Mouse (Mus musculus) limb, embryonic 13.5 days (tissue): ENCODE data around the gene Trafd1. TPM values are rescaled to one million over a fixed set of nuclear protein-coding genes. Genes with fewer than 3 reads are reported as not detected.

Source experiments
- ATAC-seq: fragments of 200-750 bp; cut with Nextera tagmentation; 2 replicates; pipeline ENCODE4 v1.8.0; 2017; ENCODE audit warnings: low read depth, moderate number of reproducible peaks, moderate TSS enrichment; ENCODE audit not compliant: low FRiP score
- H3K27ac ChIP-seq: fragments of 300-500 bp; sonication (generic); 2 replicates; pipeline ENCODE4 v1.5.1; 2015; ENCODE audit warnings: inconsistent platforms, mild to moderate bottlenecking, moderate library complexity
- H3K27me3 ChIP-seq: fragments of 300-500 bp; sonication (generic); 2 replicates; pipeline ENCODE4 v1.6.1; 2015; ENCODE audit warnings: mild to moderate bottlenecking, inconsistent platforms
- H3K36me3 ChIP-seq: fragments of 300-500 bp; sonication (generic); 2 replicates; pipeline ENCODE4 v1.6.1; 2015; ENCODE audit warnings: inconsistent platforms, mild to moderate bottlenecking, moderate library complexity
- H3K4me1 ChIP-seq: fragments of 300-500 bp; sonication (generic); 2 replicates; pipeline ENCODE4 v1.6.1; 2015; ENCODE audit warnings: inconsistent platforms
- H3K4me2 ChIP-seq: fragments of 300-500 bp; sonication (generic); replicated peaks from 2 replicates; pipeline ENCODE4 v1.6.1; 2015; ENCODE audit warnings: inconsistent platforms, mild to moderate bottlenecking, moderate library complexity
- H3K4me3 ChIP-seq: fragments of 300-500 bp; sonication (generic); 2 replicates; pipeline ENCODE4 v1.5.1; 2015; ENCODE audit warnings: moderate library complexity, mild to moderate bottlenecking, inconsistent platforms
- H3K9ac ChIP-seq: fragments of 300-500 bp; sonication (generic); 2 replicates; pipeline ENCODE4 v1.6.1; 2015; ENCODE audit warnings: mild to moderate bottlenecking, inconsistent platforms
- H3K9me3 ChIP-seq: fragments of 300-500 bp; sonication (generic); 2 replicates; pipeline ENCODE4 v1.6.1; 2016; ENCODE audit warnings: inconsistent platforms
- WGBS: fragments of 180-500 bp; shearing (Covaris S2); methylation state at CpG from one replicate; pipeline ENCODE4 v1.1.7; 2015; 5-methylcytosine and 5-hydroxymethylcytosine counted together
- polyA plus RNA-seq: library from polyadenylated mRNA; unstranded; fragments of >200 nt; fragmentation: Nextera tagmentation; extraction: Ambion mirVana; gene quantifications from 2 replicates; pipeline ENCODE4 v1.2.1, GENCODE M21; 2015

The Trafd1 gene
- polyA plus RNA-seq, 1 experiment from 2014 or later = 78.5 TPM

DNA sequence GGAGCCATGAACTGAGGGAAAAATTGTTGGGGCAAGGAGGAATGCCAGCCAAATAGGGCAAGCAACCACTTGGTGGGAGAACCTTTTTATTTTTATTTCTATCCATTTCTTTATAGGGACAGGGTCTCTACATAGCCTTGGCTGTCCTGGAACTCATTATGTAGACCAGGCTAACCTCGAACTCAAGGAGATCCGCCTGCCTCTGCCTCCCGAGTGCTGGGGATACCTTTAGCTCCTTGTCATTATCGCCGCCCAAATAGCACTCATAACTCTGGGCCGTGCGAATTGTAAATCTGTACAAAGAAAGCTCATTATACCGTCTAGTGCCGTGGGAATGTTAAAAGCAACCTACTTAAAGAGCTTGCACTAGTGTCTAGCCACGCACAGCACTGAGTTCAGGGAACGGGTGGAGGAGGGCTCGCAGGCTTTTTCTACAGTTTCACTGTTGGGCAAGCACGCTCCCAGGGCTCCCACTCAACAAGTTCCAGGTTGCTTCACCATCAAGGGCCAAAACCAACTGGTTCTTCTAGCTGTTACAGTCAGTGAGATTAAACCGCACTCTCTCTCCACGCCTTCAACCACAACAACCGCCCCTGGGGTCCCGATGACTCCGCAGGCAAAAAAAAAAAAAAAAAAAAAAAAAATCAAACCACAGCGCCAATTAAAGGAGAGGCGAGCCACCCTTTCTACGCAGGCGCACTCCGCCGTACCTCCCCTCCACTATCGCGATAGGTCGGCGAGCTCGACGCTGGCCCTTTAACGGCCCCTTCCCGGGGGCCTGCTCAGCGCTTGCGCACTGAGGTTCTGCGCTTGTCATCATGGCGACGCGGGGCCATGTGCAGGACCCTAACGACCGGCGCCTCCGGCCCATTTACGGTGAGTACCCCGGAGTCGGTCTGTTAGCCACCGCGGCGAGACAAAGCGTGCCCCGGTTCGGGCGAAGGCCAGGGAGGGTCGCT is 12.0 kb upstream of the Trafd1 start, which contains the start of gene Naa25:
TSS of gene Naa25 (plus strand) at position 750 of the 959 bp plus-strand sequence.
- Histone ChIP-seq H3K27me3 (no peaks in the 10 kb centered on the region), H3K9me3 (no peaks in the 10 kb centered on the region), H3K4me2 (peak within 1 kb of the TSS; percentile 89), H3K9ac (peak within 1 kb of the TSS; percentile 89), H3K27ac (peak within 1 kb of the TSS; percentile 91), H3K4me1 (peaks cover 17% of the 10 kb centered on the region), H3K4me3 (peak within 1 kb of the TSS; percentile 97), H3K36me3 (peaks cover 10% of the 10 kb centered on the region)
- 9% methylated on average over 53 of the region's 53 CpGs for WGBS
- peak; percentile 94 for ATAC-seq

DNA sequence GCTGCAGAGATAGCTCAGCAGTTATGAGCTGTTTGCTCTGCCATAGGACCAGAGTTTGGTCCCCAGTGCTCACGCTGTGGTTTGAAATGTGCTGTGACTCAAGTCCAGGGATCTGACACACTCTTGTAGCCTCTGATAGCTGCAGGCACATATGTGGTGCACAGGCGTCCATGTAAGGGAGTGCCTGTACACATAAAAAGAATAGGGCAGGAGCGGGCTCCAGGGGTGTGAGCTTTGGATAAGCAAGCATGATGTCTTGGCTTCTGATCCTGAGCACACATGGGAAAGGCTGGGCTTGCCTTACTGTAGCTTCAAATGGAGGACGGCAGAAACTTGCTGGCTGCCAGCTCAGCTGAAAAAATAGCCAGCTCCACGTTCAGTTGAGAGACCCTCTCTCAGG is 10.2 kb upstream of the Trafd1 start:
- Histone ChIP-seq H3K36me3 (no peaks in the 10 kb centered on the region), H3K27me3 (no peaks in the 10 kb centered on the region), H3K4me1 (peaks cover 17% of the 10 kb centered on the region), H3K9me3 (no peaks in the 10 kb centered on the region), H3K27ac (no peak overlapping the region), H3K9ac (no peak overlapping the region), H3K4me3 (no peak overlapping the region), H3K4me2 (no peak overlapping the region)
- WGBS = 76% methylated on average over 5 of the region's 5 CpGs
- no peak for ATAC-seq

- H3K4me3 ChIP-seq = no peak overlapping the region
- H3K9me3 ChIP-seq = no peaks in the 10 kb centered on the region
- H3K4me1 ChIP-seq = peaks cover 3% of the 10 kb centered on the region; the same call in 1 of the 2 replicates
- H3K4me2 ChIP-seq = no peak overlapping the region
- H3K36me3 ChIP-seq = no peaks in the 10 kb centered on the region
- ATAC-seq = no peak
- H3K27me3 ChIP-seq = no peaks in the 10 kb centered on the region
- no peak overlapping the region for H3K27ac ChIP-seq
- 78% methylated on average over 3 of the region's 3 CpGs for WGBS
- H3K9ac ChIP-seq = no peak overlapping the region
These were observed 8.0 kb upstream of the Trafd1 start for GRCm38 (mm10) chr5:121393402-121393801.

GRCm38 (mm10) chr5:121392667-121393380 is 7.4 kb upstream of the Trafd1 start:
- peaks cover 3% of the 10 kb centered on the region; the same call in 1 of the 2 replicates for H3K4me1 ChIP-seq
- 57% methylated on average over 16 of the region's 16 CpGs for WGBS
- no peak overlapping the region for H3K4me2 ChIP-seq
- H3K27me3 ChIP-seq = no peaks in the 10 kb centered on the region
- H3K27ac ChIP-seq = no peak overlapping the region
- no peaks in the 10 kb centered on the region for H3K36me3 ChIP-seq
- no peak overlapping the region for H3K9ac ChIP-seq
- no peaks in the 10 kb centered on the region for H3K9me3 ChIP-seq
- H3K4me3 ChIP-seq = no peak overlapping the region
- ATAC-seq = no peak

DNA sequence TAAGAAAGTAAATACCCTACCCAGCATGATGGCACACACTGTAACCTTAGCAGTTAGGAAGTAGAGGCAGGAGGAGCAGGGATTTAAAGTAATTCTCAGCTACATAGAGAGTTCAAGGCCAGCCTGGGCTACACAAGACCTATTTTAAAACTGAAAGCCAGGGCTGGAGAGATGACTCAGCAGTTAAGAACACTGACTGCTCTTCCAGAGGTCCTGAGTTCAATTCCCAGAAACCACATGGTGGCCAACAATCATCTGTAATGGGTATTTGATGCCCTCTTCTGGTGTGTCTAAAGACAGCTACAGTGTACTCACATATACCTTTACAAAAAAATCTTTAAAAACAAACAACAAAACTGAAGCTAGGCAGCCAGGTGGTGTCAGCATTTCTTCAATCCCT is 4.3 kb upstream of the Trafd1 start:
- no peak overlapping the region for H3K27ac ChIP-seq
- H3K36me3 ChIP-seq = no peaks in the 10 kb centered on the region
- ATAC-seq = no peak
- H3K9ac ChIP-seq = no peak overlapping the region
- H3K27me3 ChIP-seq = 0 out of 2 replicates have a peak, but pooled peaks cover 5% of the 10 kb centered on the region
- H3K4me3 ChIP-seq = no peak overlapping the region
- peaks cover 10% of the 10 kb centered on the region for H3K4me1 ChIP-seq
- no peak overlapping the region for H3K4me2 ChIP-seq
- no peaks in the 10 kb centered on the region for H3K9me3 ChIP-seq

- Histone ChIP-seq H3K9ac (no peak overlapping the region), H3K4me1 (peaks cover 15% of the 10 kb centered on the region), H3K4me3 (no peak overlapping the region), H3K27ac (no peak overlapping the region), H3K4me2 (no peak overlapping the region), H3K27me3 (0 out of 2 replicates have a peak, but pooled peaks cover 5% of the 10 kb centered on the region), H3K36me3 (no peaks in the 10 kb centered on the region), H3K9me3 (no peaks in the 10 kb centered on the region)
- ATAC-seq = no peak
- whole genome bisulfite sequencing = 67% methylated on average over 7 of the region's 7 CpGs
These were observed 3.7 kb upstream of the Trafd1 start for GRCm38 (mm10) chr5:121389106-121389505.

GRCm38 (mm10) chr5:121387126-121387525 is 1.7 kb upstream of the Trafd1 start:
- Histone ChIP-seq H3K4me3 (no peak overlapping the region), H3K9me3 (no peaks in the 10 kb centered on the region), H3K27me3 (0 out of 2 replicates have a peak, but pooled peaks cover 5% of the 10 kb centered on the region), H3K36me3 (peaks cover 13% of the 10 kb centered on the region), H3K27ac (no peak overlapping the region), H3K9ac (no peak overlapping the region), H3K4me2 (no peak overlapping the region), H3K4me1 (peaks cover 27% of the 10 kb centered on the region)
- WGBS = 54% methylated on average over 4 of the region's 4 CpGs
- ATAC-seq = no peak

- Histone ChIP-seq H3K9ac (peak overlapping the region; percentile 81), H3K9me3 (0 out of 2 replicates have a peak, but pooled peaks cover under 1% of the 10 kb centered on the region), H3K27me3 (0 out of 2 replicates have a peak, but pooled peaks cover 5% of the 10 kb centered on the region), H3K4me3 (peak overlapping the region; percentile 80), H3K4me1 (peaks cover 27% of the 10 kb centered on the region), H3K4me2 (peak overlapping the region; percentile 76), H3K27ac (no peak overlapping the region), H3K36me3 (peaks cover 20% of the 10 kb centered on the region)
- no peak for ATAC-seq
- 27% methylated on average over 22 of the region's 22 CpGs for WGBS
These were observed 883 bp upstream of the Trafd1 start for GRCm38 (mm10) chr5:121386120-121386909.

DNA sequence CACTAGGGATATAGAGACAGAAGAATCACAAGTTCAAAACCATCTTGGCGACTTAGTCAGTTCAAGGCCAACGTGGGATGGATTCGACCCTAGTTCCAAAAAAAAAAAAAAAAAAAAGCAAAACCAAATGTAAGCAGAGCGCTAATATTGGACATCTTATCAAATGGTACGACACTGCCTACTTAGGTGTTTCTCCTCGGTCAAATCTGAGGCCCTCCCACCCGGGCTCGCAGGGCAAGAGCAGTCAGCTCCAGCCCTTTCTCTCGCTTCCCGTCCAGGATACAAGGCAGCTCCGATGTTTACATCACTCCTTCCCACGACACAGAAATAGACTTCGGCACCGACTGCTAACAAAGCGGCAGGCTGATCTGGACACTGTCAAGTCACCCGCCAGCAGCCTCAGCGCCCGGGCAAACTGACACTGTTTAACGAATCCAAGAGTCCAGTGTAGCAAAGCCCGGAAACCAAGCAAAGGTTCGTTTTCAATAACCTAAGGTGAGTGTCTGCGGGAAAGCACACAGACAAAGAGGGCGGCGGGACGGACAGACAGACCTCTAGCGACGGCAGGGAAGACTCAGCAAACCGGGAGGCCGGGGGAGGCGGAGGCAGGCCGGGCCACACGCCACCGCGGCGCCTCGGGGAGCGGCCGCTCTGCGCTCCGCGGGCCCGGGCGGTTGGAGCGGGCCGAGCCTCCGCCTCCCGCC is 523 bp downstream of the Trafd1 start:
- 2% methylated on average over 39 of the region's 47 CpGs for WGBS
- Histone ChIP-seq H3K36me3 (peaks cover 34% of the 10 kb centered on the region), H3K9ac (peak overlapping the region; percentile 81), H3K4me1 (peaks cover 27% of the 10 kb centered on the region), H3K9me3 (peaks cover 7% of the 10 kb centered on the region), H3K4me3 (peak overlapping the region; percentile 80), H3K27ac (peak overlapping the region; percentile 85), H3K4me2 (peak overlapping the region; percentile 76), H3K27me3 (0 out of 2 replicates have a peak, but pooled peaks cover 5% of the 10 kb centered on the region)
- ATAC-seq = peak; percentile 76

DNA sequence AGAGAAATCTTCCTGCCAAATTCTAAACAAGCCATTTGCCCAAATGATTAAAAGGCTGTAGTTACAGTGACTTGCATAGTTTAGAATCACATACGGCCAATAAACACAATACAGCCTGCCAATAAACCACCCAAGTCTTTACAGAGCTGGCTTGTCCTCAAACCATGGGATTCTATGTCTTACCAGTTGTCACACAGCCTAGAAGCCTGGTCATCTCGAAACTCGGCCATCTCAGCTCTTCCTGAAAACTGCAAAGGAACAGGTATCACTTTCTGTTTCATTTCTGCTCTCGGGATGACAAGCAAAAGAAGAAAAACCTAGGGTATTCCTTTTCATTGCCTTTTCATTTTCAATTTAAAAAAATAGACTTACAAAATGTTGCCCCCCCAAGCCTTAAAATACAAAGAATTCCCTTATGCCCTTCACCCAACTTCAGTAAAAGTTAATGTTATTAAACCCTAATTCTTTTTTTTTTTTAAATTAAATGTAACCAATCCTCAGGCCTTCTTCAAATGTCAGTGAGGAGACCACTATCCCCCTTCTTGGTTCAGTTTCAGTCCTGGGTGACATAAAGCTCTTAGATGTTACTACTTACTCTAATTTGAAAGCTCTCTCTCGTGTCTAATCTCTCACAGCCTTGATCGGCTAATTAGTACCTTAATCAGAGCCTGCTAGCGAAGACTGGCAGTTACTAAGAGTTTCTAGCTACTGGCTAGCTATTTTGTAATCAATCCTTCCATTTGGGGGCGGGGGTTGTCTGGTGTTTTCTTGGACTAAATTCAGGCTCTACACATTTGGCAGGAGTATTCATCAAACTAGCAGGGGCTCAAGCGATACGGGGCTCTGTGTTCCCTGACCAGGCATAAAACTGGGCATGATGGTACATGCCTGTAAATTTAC is 1.3 kb downstream of the Trafd1 start:
- peaks cover 42% of the 10 kb centered on the region for H3K36me3 ChIP-seq
- 0 out of 2 replicates have a peak, but pooled peaks cover 5% of the 10 kb centered on the region for H3K27me3 ChIP-seq
- ATAC-seq = no peak
- peak overlapping the region; percentile 81 for H3K9ac ChIP-seq
- peaks cover 27% of the 10 kb centered on the region for H3K4me1 ChIP-seq
- H3K4me2 ChIP-seq = peak overlapping the region; percentile 76
- H3K27ac ChIP-seq = no peak overlapping the region; the same call in 1 of the 2 replicates
- WGBS = 45% methylated on average over 10 of the region's 10 CpGs
- H3K4me3 ChIP-seq = peak overlapping the region; percentile 80
- H3K9me3 ChIP-seq = peaks cover 7% of the 10 kb centered on the region
